Mouse (Mus musculus): ENCODE measurements around the gene Smarcb1.

- no peak for TF ChIP-seq CTCF (IDR thresholded peaks at IDR 0.05; ENCODE audit: extremely low read depth, insufficient read depth, low read length)
- TF ChIP-seq POLR2A (IDR thresholded peaks at IDR 0.05; ENCODE audit: extremely low read depth, insufficient read depth, low read length): no peak
Observed at GRCm38 (mm10) chr10:75934991-75935390, 13.6 kb upstream of the Smarcb1 start.

Data from cortical plate, adult 2 months (tissue).